Mouse (Mus musculus) heart, adult 2 months (tissue): ENCODE results near the gene Rpl14. TPM values are rescaled to one million over a fixed set of nuclear protein-coding genes. Genes with fewer than 3 reads are reported as not detected.

ENCODE experiments used
- DNase-seq, 2 experiments: peaks; one replicate each; pipeline ENCODE4 v3.0.0; 2021
- H3K27ac ChIP-seq: fragments of 200-600 bp; 2 replicates; pipeline ENCODE4 v1.8.1; 2022
- H3K27me3 ChIP-seq: fragments of 200-500 bp; 2 replicates; pipeline ENCODE4 v1.6.1; 2012; ENCODE audit warnings: mild to moderate bottlenecking, low read length, inconsistent platforms, mixed read lengths; ENCODE audit not compliant: control insufficient read depth, insufficient read depth
- H3K36me3 ChIP-seq: fragments of 200-500 bp; 2 replicates; pipeline ENCODE4 v1.6.1; 2012; ENCODE audit warnings: low read length, inconsistent platforms; ENCODE audit not compliant: control insufficient read depth, insufficient read depth
- H3K4me1 ChIP-seq: fragments of 200-500 bp; 2 replicates; pipeline ENCODE4 v1.6.1; 2011; ENCODE audit warnings: low read length; ENCODE audit not compliant: control insufficient read depth, insufficient read depth
- H3K4me3 ChIP-seq: fragments of 200-600 bp; 2 replicates; pipeline ENCODE4 v1.8.1; 2022
- H3K79me2 ChIP-seq: fragments of 200-500 bp; replicated peaks from 2 replicates; pipeline ENCODE4 v1.6.1; 2012; ENCODE audit warnings: mild to moderate bottlenecking, inconsistent platforms, low read length, moderate library complexity, mixed read lengths; ENCODE audit not compliant: control insufficient read depth, insufficient read depth
- H3K9ac ChIP-seq: fragments of 200-500 bp; 2 replicates; pipeline ENCODE4 v1.6.1; 2012; ENCODE audit warnings: low read depth, mild to moderate bottlenecking, control low read depth, inconsistent platforms, low read length, mixed read lengths
- CTCF ChIP-seq: fragments of 200-600 bp; IDR thresholded peaks from 2 replicates; pipeline ENCODE4 v1.8.1; 2022; ENCODE audit warnings: antibody characterized with exemption, mild to moderate bottlenecking, moderate library complexity
- EP300 ChIP-seq: fragments of 200-500 bp; IDR thresholded peaks from 2 replicates; pipeline ENCODE4 v1.6.1; 2011; ENCODE audit warnings: low read depth, low read length, control low read depth; ENCODE audit not compliant: insufficient read depth
- POLR2A ChIP-seq: fragments of 200-500 bp; IDR thresholded peaks from 2 replicates; pipeline ENCODE4 v1.6.1; 2011; ENCODE audit warnings: mild to moderate bottlenecking, low read depth, low read length, control low read depth; ENCODE audit not compliant: insufficient read depth
- WGBS: fragments of 180-500 bp; shearing (Covaris S2); methylation state at CpG from one replicate; pipeline ENCODE4 v1.1.7; 2018; 5-methylcytosine and 5-hydroxymethylcytosine counted together
- intact Hi-C: fragments of 180-260 bp; cut with DNase I; formaldehyde crosslinking; loops from one replicate; pipeline ENCODE4 v1.15.1; 2025
- polyA plus RNA-seq: library from polyadenylated mRNA; depleted of rRNA; stranded (reverse); fragments of >200 nt; gene quantifications from 2 replicates; pipeline ENCODE4 v1.2.3, GENCODE M21; 2012
- total RNA-seq, 2 experiments: library from RNA; stranded (reverse); gene quantifications; 2 replicates each; pipeline ENCODE4 v1.2.3; 2021

Gene Rpl14
- total and polyA plus RNA-seq, 3 experiments: 222 to 299 (median 251) TPM

DNA sequence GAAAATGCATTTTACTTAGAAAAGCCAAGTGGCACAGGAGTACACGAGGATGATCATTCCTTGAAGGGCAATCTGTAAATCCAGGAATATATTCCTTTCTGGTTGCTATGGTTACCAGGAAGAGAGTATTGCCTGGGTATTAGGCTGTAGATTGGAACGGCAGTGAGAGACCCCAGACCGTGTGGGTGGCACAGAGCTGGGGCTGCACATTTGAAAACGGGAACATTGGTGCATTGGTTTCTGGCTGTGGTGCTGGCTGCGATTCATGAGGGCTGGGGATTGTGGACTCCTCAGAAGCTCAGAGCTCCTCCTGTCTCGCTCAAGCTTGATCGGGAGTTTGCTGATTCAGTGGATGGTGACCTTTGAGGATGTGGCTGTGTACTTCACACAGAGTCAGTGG lies 8.6 kb downstream of the Rpl14 start:
- no peaks in the 10 kb centered on the region for H3K27me3 ChIP-seq
- no peak for TF ChIP-seq POLR2A
- no peak for TF ChIP-seq EP300
- no peak for TF ChIP-seq CTCF
- no peak overlapping the region for H3K4me3 ChIP-seq
- no peaks in the 10 kb centered on the region for H3K36me3 ChIP-seq
- H3K79me2 ChIP-seq: no peaks in the 10 kb centered on the region
- no peak overlapping the region for H3K27ac ChIP-seq
- peaks cover 10% of the 10 kb centered on the region for H3K4me1 ChIP-seq
- intact Hi-C loops: loop anchor here (10.0 kb wide), 2 partner anchors 795 to 875 kb away; no protein-coding TSS in a partner anchor
- H3K9ac ChIP-seq: no peak overlapping the region
- DNase-seq: no peak
- WGBS: 75% methylated on average over 7 of the region's 7 CpGs

DNA sequence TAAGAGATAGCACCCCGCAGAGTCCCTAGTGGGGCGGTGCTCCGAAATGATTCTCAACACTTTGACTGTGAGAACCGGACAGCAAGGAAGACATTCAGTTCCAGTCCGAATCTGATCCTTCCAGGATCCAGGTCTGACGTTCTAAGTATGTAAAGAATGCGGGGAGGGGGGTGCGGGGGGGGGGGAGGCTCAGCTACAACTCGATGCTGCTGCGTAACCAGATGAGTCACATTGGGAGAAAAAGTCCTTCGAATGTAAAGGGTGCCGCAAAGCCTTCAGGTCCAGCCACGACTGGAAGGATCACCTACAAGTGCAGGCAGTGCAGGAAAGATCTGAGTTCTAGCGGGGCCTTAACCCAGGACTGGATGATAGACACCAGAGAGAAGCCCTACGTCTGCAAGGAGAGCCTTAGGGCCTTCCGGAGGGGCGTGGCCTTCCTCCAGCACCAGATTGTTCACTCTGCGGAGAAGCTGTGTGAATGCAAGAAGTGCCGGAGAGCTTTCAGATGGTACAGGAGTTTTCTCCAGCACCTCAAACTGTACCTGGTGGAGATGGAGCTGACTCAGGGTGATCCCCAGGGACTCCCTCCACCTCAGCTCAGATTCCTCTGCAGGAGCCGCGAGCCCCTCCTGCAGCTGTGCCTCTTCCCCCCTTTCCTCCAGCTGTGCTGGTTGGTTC lies 10.8 kb downstream of the Rpl14 start:
- peak; percentile 67 to 70 for DNase-seq
- H3K4me3 ChIP-seq: peak overlapping the region; percentile 57
- H3K9ac ChIP-seq: peak overlapping the region; percentile 45
- TF ChIP-seq POLR2A (peak; percentile 18), CTCF (no peak)
- H3K27ac ChIP-seq: peak overlapping the region; percentile 53
- intact Hi-C loops: no loop called here
- no peaks in the 10 kb centered on the region for H3K79me2 ChIP-seq
- no peaks in the 10 kb centered on the region for H3K36me3 ChIP-seq
- H3K4me1 ChIP-seq: peaks cover 10% of the 10 kb centered on the region
- no peaks in the 10 kb centered on the region for H3K27me3 ChIP-seq
- 26% methylated on average over 21 of the region's 21 CpGs for WGBS

DNA sequence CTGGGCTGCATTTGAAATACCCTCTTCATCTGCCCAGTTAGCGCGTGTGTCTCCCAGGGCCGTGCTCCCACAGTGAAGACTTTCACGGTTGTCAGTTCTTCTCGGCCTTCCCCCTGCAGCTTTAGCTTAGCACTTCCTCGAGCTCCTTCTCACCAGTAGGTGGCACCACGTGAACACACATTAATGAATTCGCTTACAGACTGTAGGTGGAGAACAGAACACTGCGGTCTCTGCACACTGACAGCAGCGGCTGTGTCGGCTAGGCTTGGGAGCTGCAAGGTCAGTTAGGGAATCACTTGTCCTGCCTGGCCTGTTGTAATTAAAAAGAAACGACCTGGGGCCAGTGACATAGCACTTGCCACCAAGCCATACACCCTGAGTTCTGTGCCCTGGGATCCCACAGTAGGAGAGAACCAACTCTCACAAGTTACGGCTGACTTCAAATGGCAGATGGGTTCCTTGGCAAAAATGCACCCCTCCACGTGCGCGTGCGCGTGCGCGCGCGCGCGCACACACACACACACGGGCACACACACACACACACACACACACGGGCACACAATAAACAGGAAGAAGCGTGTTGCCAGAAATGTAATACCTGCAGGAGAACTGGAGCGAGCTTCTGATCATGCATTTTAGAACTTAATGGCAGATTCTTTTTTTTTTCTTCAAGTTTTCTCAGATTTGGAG lies 11.5 kb downstream of the Rpl14 start:
- 6% methylated on average over 28 of the region's 28 CpGs for WGBS
- Histone ChIP-seq H3K4me1 (peaks cover 8% of the 10 kb centered on the region), H3K9ac (peak overlapping the region; percentile 45), H3K27ac (peak overlapping the region; percentile 53), H3K27me3 (no peaks in the 10 kb centered on the region), H3K79me2 (no peaks in the 10 kb centered on the region), H3K4me3 (peak overlapping the region; percentile 57), H3K36me3 (no peaks in the 10 kb centered on the region)
- intact Hi-C loops: no loop called here
- TF ChIP-seq EP300 (peak; percentile 88), POLR2A (no peak), CTCF (peak; percentile 86)
- DNase-seq: peak; percentile 85 to 88

DNA sequence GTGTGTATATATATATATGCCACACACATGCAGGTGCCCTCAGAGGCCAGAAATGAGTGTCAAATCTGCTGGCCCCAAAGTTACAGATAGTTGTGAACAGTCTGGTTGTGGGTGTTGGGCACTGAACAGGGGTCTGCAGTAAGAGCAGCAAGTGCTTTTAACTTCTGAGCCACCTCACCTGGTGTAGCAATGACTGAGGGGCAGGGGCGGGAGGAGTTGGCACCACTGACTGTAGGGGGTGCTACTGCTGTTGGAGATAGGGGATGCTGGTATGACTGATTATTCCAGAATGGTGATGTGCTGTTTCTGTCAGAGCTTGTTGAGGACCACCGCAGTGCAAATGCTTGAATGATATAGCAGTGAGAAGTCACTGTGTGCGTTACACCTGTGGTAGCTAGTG lies 12.1 kb downstream of the Rpl14 start:
- H3K9ac ChIP-seq: no peak overlapping the region
- DNase-seq: no peak
- TF ChIP-seq EP300: no peak
- no peak overlapping the region for H3K4me3 ChIP-seq
- peaks cover 6% of the 10 kb centered on the region for H3K4me1 ChIP-seq
- 71% methylated on average over 3 of the region's 3 CpGs for WGBS
- no peaks in the 10 kb centered on the region for H3K36me3 ChIP-seq
- intact Hi-C loops: no loop called here
- H3K79me2 ChIP-seq: no peaks in the 10 kb centered on the region
- H3K27me3 ChIP-seq: no peaks in the 10 kb centered on the region
- no peak overlapping the region for H3K27ac ChIP-seq

DNA sequence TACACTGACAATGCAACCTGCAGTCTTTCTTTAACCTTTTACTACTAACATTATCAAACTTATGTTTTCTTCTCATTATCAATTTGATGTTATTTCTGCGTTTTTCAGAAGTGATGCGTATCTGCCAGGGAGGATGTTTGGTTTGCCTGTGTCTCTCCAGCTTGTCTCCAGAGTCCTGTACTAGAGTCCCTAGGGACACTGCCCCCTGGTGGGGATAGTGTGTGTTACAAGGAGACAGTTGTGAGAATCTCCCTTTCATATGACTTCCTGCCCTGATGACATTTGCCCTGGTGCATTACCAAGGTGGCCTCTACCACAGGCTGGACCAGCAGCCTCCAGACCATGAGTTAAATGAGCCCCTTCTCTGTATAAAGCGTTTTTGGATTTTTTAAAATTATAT lies 15.3 kb downstream of the Rpl14 start:
- Histone ChIP-seq H3K27me3 (no peaks in the 10 kb centered on the region), H3K4me1 (peaks cover 6% of the 10 kb centered on the region), H3K4me3 (no peak overlapping the region), H3K79me2 (no peaks in the 10 kb centered on the region), H3K9ac (no peak overlapping the region), H3K36me3 (no peaks in the 10 kb centered on the region), H3K27ac (no peak overlapping the region)
- DNase-seq: peak; percentile 59 to 79
- WGBS: 7% methylated on average over 3 of the region's 3 CpGs
- intact Hi-C loops: no loop called here
- peak; percentile 96 for TF ChIP-seq CTCF
- TF ChIP-seq POLR2A: no peak
- peak; percentile 46; the same call in 1 of the 2 replicates for TF ChIP-seq EP300

DNA sequence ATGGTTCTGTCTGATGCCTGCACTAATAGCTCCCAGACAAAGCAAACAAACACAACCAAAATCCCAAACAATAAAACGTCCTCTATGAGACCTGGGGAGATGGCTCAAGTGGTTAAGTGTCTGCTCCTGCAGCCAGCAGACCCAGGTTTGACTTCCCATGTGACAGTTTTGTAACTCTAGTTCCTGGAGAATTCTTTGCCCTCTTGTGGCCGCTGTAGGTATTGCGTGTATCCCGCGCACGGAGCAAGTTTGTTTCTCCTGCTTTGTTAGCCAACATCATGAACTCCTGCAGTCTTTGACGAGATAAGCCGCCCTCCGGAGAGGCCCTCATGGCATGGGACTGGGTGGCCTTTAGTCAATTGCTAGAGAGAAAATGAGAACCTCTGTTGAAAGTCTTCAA lies 20.2 kb downstream of the Rpl14 start:
- no peaks in the 10 kb centered on the region for H3K79me2 ChIP-seq
- WGBS: 1% methylated on average over 9 of the region's 9 CpGs
- H3K36me3 ChIP-seq: no peaks in the 10 kb centered on the region
- H3K27me3 ChIP-seq: no peaks in the 10 kb centered on the region
- no peak overlapping the region for H3K27ac ChIP-seq
- no peak overlapping the region for H3K4me3 ChIP-seq
- no peaks in the 10 kb centered on the region for H3K4me1 ChIP-seq
- peak; percentile 57 to 81 for DNase-seq
- TF ChIP-seq POLR2A (no peak), CTCF (peak; percentile 92)
- H3K9ac ChIP-seq: no peak overlapping the region
- intact Hi-C loops: loop anchor here (1.0 kb wide), 1 partner anchor 89 kb away; no protein-coding TSS in a partner anchor
